Mouse (Mus musculus): ENCODE measurements at regions not wholly inside any gene's neighbourhood (a gene's known extent, or its start where the extent isn't known, plus 50 kb on each side); places are given as distances from the start of the nearest gene placed in this dataset.

DNA sequence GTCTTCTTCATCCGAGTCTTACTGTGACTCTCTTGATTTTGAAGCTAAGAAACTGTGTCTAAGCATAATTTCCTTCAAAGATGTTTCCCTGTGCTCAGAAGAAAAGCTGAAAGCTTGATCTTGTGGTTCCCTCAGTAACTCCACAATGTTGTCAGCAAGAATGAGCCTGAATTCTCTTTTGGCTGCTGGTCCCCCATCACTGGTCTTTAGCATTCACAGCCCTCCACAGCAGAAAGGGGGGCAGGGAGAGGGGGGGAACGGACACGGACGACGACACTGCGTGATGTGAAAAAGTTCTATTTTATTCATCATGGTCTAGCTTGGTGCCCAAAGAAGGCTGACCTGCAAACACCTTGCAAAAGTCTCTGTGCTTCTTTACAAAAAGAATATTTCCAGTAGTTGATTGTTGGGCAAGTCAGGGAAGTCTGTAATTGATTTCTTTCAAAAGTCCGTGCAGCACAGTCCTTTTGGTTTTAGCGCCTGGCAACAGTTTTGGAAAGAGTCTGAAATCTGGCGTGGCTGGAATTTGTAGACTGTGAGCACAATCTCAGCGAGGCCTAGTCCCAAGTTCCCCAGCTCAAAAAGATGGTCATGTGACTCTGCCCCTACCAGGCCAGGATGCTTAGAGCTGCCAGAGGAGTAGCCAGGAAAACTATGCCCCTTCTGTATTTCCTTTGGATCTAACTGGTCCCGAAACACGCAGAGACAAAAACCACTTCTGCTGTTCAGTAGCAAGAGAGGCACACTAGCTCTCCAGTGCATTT, 254.7 kb downstream of the Ndfip2 start:
- Histone ChIP-seq H3K4me1 (replicated peaks; ENCODE audit: control insufficient read depth, insufficient read depth, low read length) (no peaks in the 10 kb centered on the region), H3K9me3 (ENCODE audit: control insufficient read depth) (no peaks in the 10 kb centered on the region), H3K9ac (ENCODE audit: low read depth, low read length) (no peak overlapping the region), H3K4me2 (replicated peaks; ENCODE audit: low read depth) (no peak overlapping the region), H3K27ac (ENCODE audit: low read depth, low read length) (no peak overlapping the region), H3K4me3 (ENCODE audit: low read depth, low read length) (no peak overlapping the region), H3K36me3 (ENCODE audit: control insufficient read depth, insufficient read depth) (no peaks in the 10 kb centered on the region), H3K27me3 (replicated peaks; ENCODE audit: control insufficient read depth, insufficient read depth, low read length) (no peaks in the 10 kb centered on the region)
- 91% methylated on average over 12 of the region's 12 CpGs for WGBS
- no peak for TF ChIP-seq CTCF (IDR thresholded peaks at IDR 0.05; ENCODE audit: low read depth)
- ATAC-seq: no peak

DNA sequence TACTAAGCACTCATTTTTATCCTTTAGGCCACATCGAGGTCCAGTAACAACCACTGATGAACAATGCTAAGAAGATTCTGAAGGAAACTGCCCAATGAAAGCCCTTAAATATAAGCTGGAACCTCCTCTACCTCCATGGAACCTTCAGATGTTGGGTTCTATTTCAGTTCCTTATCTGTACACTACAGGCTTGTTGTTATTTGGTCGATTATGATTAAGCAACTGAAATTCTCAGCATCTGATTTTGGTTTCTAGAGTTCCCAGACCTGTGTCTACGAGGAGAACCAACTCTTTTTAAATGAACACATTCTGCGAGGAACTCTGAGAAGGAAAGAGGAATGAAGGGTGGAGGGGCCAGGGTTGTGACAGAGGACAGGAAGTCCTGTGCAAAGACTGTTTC, 253.5 kb downstream of the Ndfip2 start:
- Histone ChIP-seq H3K4me3 (ENCODE audit: low read depth, low read length) (no peak overlapping the region), H3K27ac (ENCODE audit: low read depth, low read length) (no peak overlapping the region), H3K4me2 (replicated peaks; ENCODE audit: low read depth) (no peak overlapping the region), H3K9me3 (ENCODE audit: control insufficient read depth) (no peaks in the 10 kb centered on the region), H3K27me3 (replicated peaks; ENCODE audit: control insufficient read depth, insufficient read depth, low read length) (no peaks in the 10 kb centered on the region), H3K4me1 (replicated peaks; ENCODE audit: control insufficient read depth, insufficient read depth, low read length) (no peaks in the 10 kb centered on the region), H3K36me3 (ENCODE audit: control insufficient read depth, insufficient read depth) (no peaks in the 10 kb centered on the region), H3K9ac (ENCODE audit: low read depth, low read length) (no peak overlapping the region)
- no peak for TF ChIP-seq CTCF (IDR thresholded peaks at IDR 0.05; ENCODE audit: low read depth)
- 89% methylated on average over 4 of the region's 4 CpGs for WGBS
- ATAC-seq: no peak

DNA sequence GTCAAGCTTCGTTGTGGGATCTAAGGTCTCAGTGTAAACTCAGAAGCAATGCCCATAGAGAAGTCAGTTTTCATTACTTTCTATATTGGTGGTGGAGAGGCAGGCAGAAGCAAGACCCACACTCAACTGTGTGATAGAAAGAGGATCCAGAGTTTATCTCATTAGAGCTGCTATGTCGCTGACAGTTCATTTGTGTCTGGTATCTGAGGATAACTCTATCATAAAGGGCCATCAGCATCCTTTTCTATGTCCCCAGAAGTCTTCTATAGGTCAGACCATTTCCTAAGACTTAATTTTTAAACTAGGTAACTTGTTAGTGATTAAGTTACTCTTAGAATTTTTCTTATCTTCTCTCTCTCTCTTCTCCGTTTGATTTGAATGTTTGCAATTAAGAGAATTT, 252.8 kb downstream of the Ndfip2 start:
- no peak overlapping the region for H3K4me2 ChIP-seq (replicated peaks; ENCODE audit: low read depth)
- 82% methylated on average over 3 of the region's 3 CpGs for WGBS
- no peaks in the 10 kb centered on the region for H3K4me1 ChIP-seq (replicated peaks; ENCODE audit: control insufficient read depth, insufficient read depth, low read length)
- ATAC-seq: no peak
- no peak for TF ChIP-seq CTCF (IDR thresholded peaks at IDR 0.05; ENCODE audit: low read depth)
- H3K4me3 ChIP-seq (ENCODE audit: low read depth, low read length): no peak overlapping the region
- no peaks in the 10 kb centered on the region for H3K36me3 ChIP-seq (ENCODE audit: control insufficient read depth, insufficient read depth)
- no peak overlapping the region for H3K27ac ChIP-seq (ENCODE audit: low read depth, low read length)
- no peaks in the 10 kb centered on the region for H3K9me3 ChIP-seq (ENCODE audit: control insufficient read depth)
- no peaks in the 10 kb centered on the region for H3K27me3 ChIP-seq (replicated peaks; ENCODE audit: control insufficient read depth, insufficient read depth, low read length)
- H3K9ac ChIP-seq (ENCODE audit: low read depth, low read length): no peak overlapping the region

DNA sequence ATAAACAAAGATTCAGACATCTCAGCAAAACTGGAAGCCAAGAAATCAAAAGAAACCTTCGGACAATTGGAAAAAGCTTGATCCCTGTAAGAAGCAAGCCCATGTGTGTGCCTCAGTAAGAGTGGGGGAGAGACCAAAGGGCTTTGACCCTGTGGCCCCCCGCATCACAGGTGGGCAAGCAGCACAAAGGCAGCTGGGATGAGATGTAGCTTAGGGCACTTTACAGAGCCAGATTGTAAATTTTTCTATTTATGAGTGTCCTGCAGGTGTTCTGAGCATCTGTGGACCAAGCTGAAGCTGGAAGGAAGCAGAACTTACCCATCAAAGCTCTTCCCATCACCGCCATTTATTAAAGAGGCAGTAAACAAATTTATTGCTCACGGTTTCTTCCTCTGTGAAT, 246.9 kb downstream of the Ndfip2 start:
- 0 out of 2 replicates have a peak, but pooled peaks cover 8% of the 10 kb centered on the region for H3K4me1 ChIP-seq (replicated peaks; ENCODE audit: control insufficient read depth, insufficient read depth, low read length)
- no peak overlapping the region for H3K27ac ChIP-seq (ENCODE audit: low read depth, low read length)
- ATAC-seq: no peak
- no peak overlapping the region for H3K4me3 ChIP-seq (ENCODE audit: low read depth, low read length)
- H3K27me3 ChIP-seq (replicated peaks; ENCODE audit: control insufficient read depth, insufficient read depth, low read length): 0 out of 2 replicates have a peak, but pooled peaks cover 3% of the 10 kb centered on the region
- 80% methylated on average over 4 of the region's 4 CpGs for WGBS
- H3K36me3 ChIP-seq (ENCODE audit: control insufficient read depth, insufficient read depth): no peaks in the 10 kb centered on the region
- H3K4me2 ChIP-seq (replicated peaks; ENCODE audit: low read depth): no peak overlapping the region
- no peaks in the 10 kb centered on the region for H3K9me3 ChIP-seq (ENCODE audit: control insufficient read depth)
- H3K9ac ChIP-seq (ENCODE audit: low read depth, low read length): no peak overlapping the region
- TF ChIP-seq CTCF (IDR thresholded peaks at IDR 0.05; ENCODE audit: low read depth): no peak

- 86% methylated on average over 3 of the region's 3 CpGs for WGBS
- H3K9me3 ChIP-seq (ENCODE audit: control insufficient read depth): no peaks in the 10 kb centered on the region
- no peak overlapping the region for H3K27ac ChIP-seq (ENCODE audit: low read depth, low read length)
- H3K4me3 ChIP-seq (ENCODE audit: low read depth, low read length): no peak overlapping the region
- 0 out of 2 replicates have a peak, but pooled peaks cover 8% of the 10 kb centered on the region for H3K4me1 ChIP-seq (replicated peaks; ENCODE audit: control insufficient read depth, insufficient read depth, low read length)
- no peak overlapping the region for H3K9ac ChIP-seq (ENCODE audit: low read depth, low read length)
- H3K4me2 ChIP-seq (replicated peaks; ENCODE audit: low read depth): no peak overlapping the region
- TF ChIP-seq CTCF (IDR thresholded peaks at IDR 0.05; ENCODE audit: low read depth): no peak
- no peak for ATAC-seq
- H3K27me3 ChIP-seq (replicated peaks; ENCODE audit: control insufficient read depth, insufficient read depth, low read length): 0 out of 2 replicates have a peak, but pooled peaks cover 3% of the 10 kb centered on the region
- no peaks in the 10 kb centered on the region for H3K36me3 ChIP-seq (ENCODE audit: control insufficient read depth, insufficient read depth)
These were observed 246.0 kb downstream of the Ndfip2 start for GRCm38 (mm10) chr14:105504376-105504775.

DNA sequence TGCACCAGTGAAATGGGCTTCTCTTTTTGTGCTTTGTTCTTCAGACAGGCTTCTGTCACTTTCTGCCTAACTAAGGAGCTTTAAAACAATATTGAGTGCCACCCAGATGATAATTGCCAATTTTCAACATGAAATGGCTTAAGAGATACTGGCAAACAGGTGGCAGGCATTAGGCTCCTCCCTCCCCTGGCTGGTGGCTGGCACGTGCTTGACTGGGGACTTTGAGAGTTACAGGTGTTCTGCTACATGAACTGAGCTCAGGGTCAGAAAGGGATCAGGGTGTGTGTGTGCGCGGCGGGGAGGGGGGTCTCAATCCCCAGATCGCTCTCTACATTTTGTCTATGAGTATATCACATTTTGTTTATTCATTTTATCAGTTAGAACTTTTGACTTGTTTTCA, 245.4 kb downstream of the Ndfip2 start:
- H3K4me1 ChIP-seq (replicated peaks; ENCODE audit: control insufficient read depth, insufficient read depth, low read length): 0 out of 2 replicates have a peak, but pooled peaks cover 8% of the 10 kb centered on the region
- TF ChIP-seq CTCF (IDR thresholded peaks at IDR 0.05; ENCODE audit: low read depth): no peak

More for the DNA sequence above, 245.4 kb downstream of the Ndfip2 start:
- no peak for ATAC-seq
- Histone ChIP-seq H3K4me3 (ENCODE audit: low read depth, low read length) (no peak overlapping the region), H3K9me3 (ENCODE audit: control insufficient read depth) (no peaks in the 10 kb centered on the region), H3K27me3 (replicated peaks; ENCODE audit: control insufficient read depth, insufficient read depth, low read length) (0 out of 2 replicates have a peak, but pooled peaks cover 3% of the 10 kb centered on the region), H3K36me3 (ENCODE audit: control insufficient read depth, insufficient read depth) (no peaks in the 10 kb centered on the region), H3K4me2 (replicated peaks; ENCODE audit: low read depth) (no peak overlapping the region), H3K27ac (ENCODE audit: low read depth, low read length) (no peak overlapping the region), H3K9ac (ENCODE audit: low read depth, low read length) (no peak overlapping the region)
- 77% methylated on average over 5 of the region's 5 CpGs for WGBS
